Mouse (Mus musculus) thymus, adult 2 months (tissue): ENCODE results near the gene Tbcc. TPM values are rescaled to one million over a fixed set of nuclear protein-coding genes. Genes with fewer than 3 reads are reported as not detected.

Source experiments
- DNase-seq: peaks from one replicate; pipeline ENCODE4 v3.0.0; 2021
- H3K27ac ChIP-seq: fragments of 200-500 bp; 2 replicates; pipeline ENCODE4 v1.5.1; 2012; ENCODE audit warnings: low read length, control low read depth; ENCODE audit not compliant: control insufficient read depth, insufficient read depth
- H3K27me3 ChIP-seq: fragments of 200-500 bp; 2 replicates; pipeline ENCODE4 v1.6.1; 2012; ENCODE audit warnings: mild to moderate bottlenecking, low read length, moderate library complexity, mixed read lengths; ENCODE audit not compliant: control insufficient read depth, insufficient read depth
- H3K36me3 ChIP-seq: fragments of 200-500 bp; 2 replicates; pipeline ENCODE4 v1.6.1; 2012; ENCODE audit warnings: mild to moderate bottlenecking, low read length, moderate library complexity; ENCODE audit not compliant: control insufficient read depth, insufficient read depth
- H3K4me1 ChIP-seq: fragments of 200-500 bp; replicated peaks from 2 replicates; pipeline ENCODE4 v1.6.1; 2012; ENCODE audit warnings: low read length; ENCODE audit not compliant: control insufficient read depth, insufficient read depth
- H3K4me3 ChIP-seq: fragments of 200-500 bp; 2 replicates; pipeline ENCODE4 v1.5.1; 2012; ENCODE audit warnings: mild to moderate bottlenecking, low read length, control low read depth, moderate library complexity; ENCODE audit not compliant: control insufficient read depth, insufficient read depth
- CTCF ChIP-seq: fragments of 200-500 bp; IDR thresholded peaks from 2 replicates; pipeline ENCODE4 v1.5.1; 2012; ENCODE audit warnings: mild to moderate bottlenecking, control low read depth, low read length, moderate library complexity, borderline replicate concordance; ENCODE audit not compliant: control insufficient read depth, poor library complexity, insufficient read depth; ENCODE audit errors: extremely low read depth
- POLR2A ChIP-seq: fragments of 200-500 bp; IDR thresholded peaks from 2 replicates; pipeline ENCODE4 v1.6.1; 2012; ENCODE audit warnings: mild to moderate bottlenecking, low read length, control low read depth, moderate library complexity; ENCODE audit not compliant: control insufficient read depth, poor library complexity, insufficient read depth; ENCODE audit errors: extremely low read depth
- WGBS: fragments of 180-500 bp; shearing (Covaris S2); methylation state at CpG from one replicate; pipeline ENCODE4 v1.1.7; 2018; 5-methylcytosine and 5-hydroxymethylcytosine counted together
- polyA plus RNA-seq: library from polyadenylated mRNA; depleted of rRNA; stranded (reverse); fragments of >200 nt; gene quantifications from 2 replicates; pipeline ENCODE4 v1.2.3, GENCODE M21; 2012

Tbcc gene
- polyA plus RNA-seq, 1 experiment, result 28.5 TPM

- WGBS, result 60% methylated on average over 4 of the region's 4 CpGs
- H3K27ac ChIP-seq, result no peak overlapping the region
- DNase-seq, result no peak
- no peaks in the 10 kb centered on the region for H3K27me3 ChIP-seq
- H3K4me3 ChIP-seq, result no peak overlapping the region
- TF ChIP-seq POLR2A, result no peak
- no peak for TF ChIP-seq CTCF
- H3K4me1 ChIP-seq, result no peaks in the 10 kb centered on the region
- H3K36me3 ChIP-seq, result no peaks in the 10 kb centered on the region
These were observed 28.5 kb downstream of the Tbcc start for GRCm38 (mm10) chr17:46918951-46919350.

GRCm38 (mm10) chr17:46920855-46921254 is 30.4 kb downstream of the Tbcc start:
- Histone ChIP-seq H3K4me3 (no peak overlapping the region), H3K36me3 (no peaks in the 10 kb centered on the region), H3K27ac (no peak overlapping the region), H3K4me1 (no peaks in the 10 kb centered on the region), H3K27me3 (no peaks in the 10 kb centered on the region)
- WGBS, result 74% methylated on average over 6 of the region's 6 CpGs
- DNase-seq, result no peak
- TF ChIP-seq POLR2A (no peak), CTCF (no peak)

- TF ChIP-seq POLR2A, result no peak
- TF ChIP-seq CTCF, result no peak
- Histone ChIP-seq H3K4me1 (no peaks in the 10 kb centered on the region), H3K4me3 (no peak overlapping the region), H3K36me3 (peaks cover 4% of the 10 kb centered on the region; the same call in 1 of the 2 replicates), H3K27ac (no peak overlapping the region), H3K27me3 (no peaks in the 10 kb centered on the region)
- WGBS, result 84% methylated on average over 6 of the region's 6 CpGs
- no peak for DNase-seq
These were observed 35.7 kb downstream of the Tbcc start for GRCm38 (mm10) chr17:46926192-46926591.

GRCm38 (mm10) chr17:46926941-46927340 is 36.5 kb downstream of the Tbcc start:
- peaks cover 10% of the 10 kb centered on the region for H3K36me3 ChIP-seq
- no peak for TF ChIP-seq POLR2A
- no peak for TF ChIP-seq CTCF
- no peak for DNase-seq
- H3K27ac ChIP-seq, result no peak overlapping the region
- no peaks in the 10 kb centered on the region for H3K4me1 ChIP-seq
- no peak overlapping the region for H3K4me3 ChIP-seq
- H3K27me3 ChIP-seq, result no peaks in the 10 kb centered on the region
- 85% methylated on average over 3 of the region's 3 CpGs for WGBS

- Histone ChIP-seq H3K27ac (no peak overlapping the region), H3K4me3 (no peak overlapping the region), H3K4me1 (no peaks in the 10 kb centered on the region), H3K36me3 (peaks cover 18% of the 10 kb centered on the region), H3K27me3 (no peaks in the 10 kb centered on the region)
- WGBS, result 96% methylated on average over 5 of the region's 5 CpGs
- no peak for DNase-seq
- no peak for TF ChIP-seq POLR2A
These were observed 37.3 kb downstream of the Tbcc start for GRCm38 (mm10) chr17:46927781-46928180.

GRCm38 (mm10) chr17:46929277-46929676 is 38.8 kb downstream of the Tbcc start:
- no peak overlapping the region for H3K4me3 ChIP-seq
- H3K4me1 ChIP-seq, result no peaks in the 10 kb centered on the region
- peaks cover 33% of the 10 kb centered on the region for H3K36me3 ChIP-seq
- DNase-seq, result no peak
- H3K27me3 ChIP-seq, result no peaks in the 10 kb centered on the region
- 96% methylated on average over 12 of the region's 12 CpGs for WGBS
- H3K27ac ChIP-seq, result no peak overlapping the region
- no peak for TF ChIP-seq POLR2A
- no peak for TF ChIP-seq CTCF

GRCm38 (mm10) chr17:46929897-46930296 is 39.4 kb downstream of the Tbcc start:
- H3K27me3 ChIP-seq, result no peaks in the 10 kb centered on the region
- 97% methylated on average over 7 of the region's 7 CpGs for WGBS
- H3K4me1 ChIP-seq, result no peaks in the 10 kb centered on the region
- TF ChIP-seq CTCF, result no peak
- no peak for TF ChIP-seq POLR2A
- H3K36me3 ChIP-seq, result peaks cover 39% of the 10 kb centered on the region
- H3K4me3 ChIP-seq, result no peak overlapping the region
- H3K27ac ChIP-seq, result no peak overlapping the region
- DNase-seq, result no peak
